Mouse (Mus musculus): ENCODE measurements around the gene Ficd. TPM values are rescaled to one million over a fixed set of nuclear protein-coding genes. Genes with fewer than 3 reads are reported as not detected.

Gene Ficd
- polyA plus RNA-seq (2016; fragmentation: Nextera tagmentation; extraction: Ambion mirVana): 3.3 and 3.4 TPM in 2 replicates

- peak; percentile 98 for DNase-seq (ENCODE audit: low spot score)
- Histone ChIP-seq H3K27me3 (ENCODE audit: low read depth, poor library complexity, severe bottlenecking) (no peaks in the 10 kb centered on the region), H3K36me3 (peaks cover 30% of the 10 kb centered on the region), H3K27ac (peak within 1 kb of the TSS; percentile 96), H3K4me1 (peaks cover 34% of the 10 kb centered on the region), H3K9me3 (replicated peaks) (no peaks in the 10 kb centered on the region), H3K4me3 (peak within 1 kb of the TSS; percentile 75)
- WGBS: 1% methylated on average over 71 of the region's 71 CpGs
Measured at GRCm38 (mm10) chr5:113735345-113736112, at the start of gene Ficd. Gene Ficd (plus strand): TSS chr5:113735803.

DNA sequence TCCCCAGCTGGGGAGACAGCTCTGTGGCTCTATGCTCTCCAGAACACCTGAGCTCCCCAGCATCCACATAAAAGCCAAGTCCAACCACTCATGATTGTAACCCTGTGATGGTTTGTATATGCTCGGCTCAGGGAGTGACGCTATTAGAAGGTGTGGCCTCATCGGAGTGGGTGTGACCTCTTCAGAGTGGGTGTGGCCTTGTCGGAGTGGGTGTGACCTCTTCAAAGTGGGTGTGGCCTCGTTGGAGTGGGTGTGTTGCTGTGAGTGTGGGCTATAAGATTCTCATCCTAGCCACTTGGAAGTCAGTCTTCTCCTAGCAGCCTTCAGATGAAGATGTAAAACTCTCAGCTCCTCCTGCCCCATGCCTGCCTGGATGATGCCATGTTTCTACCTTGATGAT is 48.1 kb upstream of the Ficd start:
- no peak for DNase-seq (ENCODE audit: low spot score)
- Histone ChIP-seq H3K4me3 (no peak overlapping the region), H3K36me3 (no peaks in the 10 kb centered on the region), H3K4me1 (peaks cover 47% of the 10 kb centered on the region), H3K9me3 (replicated peaks) (no peaks in the 10 kb centered on the region; the same call in 1 of the 2 replicates), H3K27ac (no peak overlapping the region), H3K27me3 (ENCODE audit: low read depth, poor library complexity, severe bottlenecking) (no peaks in the 10 kb centered on the region)
- WGBS: 88% methylated on average over 5 of the region's 5 CpGs

DNA sequence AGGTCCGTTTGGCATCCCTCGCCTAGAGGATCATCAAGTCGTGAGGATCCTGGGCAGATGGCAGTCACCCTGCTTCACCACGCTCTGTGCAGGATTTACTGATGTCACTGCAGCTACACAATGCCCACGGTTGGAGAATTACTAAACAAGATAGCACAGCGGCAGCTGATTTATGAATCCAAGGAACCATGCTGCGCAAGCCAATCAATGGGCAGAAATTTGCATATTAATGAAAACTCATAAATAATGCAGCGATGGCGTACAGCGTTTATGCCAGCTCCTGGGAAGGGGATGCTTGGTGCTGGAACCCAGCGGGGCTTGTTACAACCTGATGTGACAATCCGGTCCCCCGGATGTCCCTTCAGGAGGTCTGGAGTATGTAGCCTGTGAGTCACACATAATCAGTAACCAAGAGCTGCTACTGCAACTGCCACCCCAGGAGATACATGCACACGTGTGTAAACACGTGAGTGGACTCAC is 45.5 kb upstream of the Ficd start:
- no peaks in the 10 kb centered on the region; the same call in none of the 2 replicates for H3K9me3 ChIP-seq (replicated peaks)
- H3K4me3 ChIP-seq: no peak overlapping the region
- no peaks in the 10 kb centered on the region for H3K27me3 ChIP-seq (ENCODE audit: low read depth, poor library complexity, severe bottlenecking)
- 80% methylated on average over 15 of the region's 15 CpGs for WGBS
- no peaks in the 10 kb centered on the region for H3K36me3 ChIP-seq
- H3K27ac ChIP-seq: no peak overlapping the region
- DNase-seq (ENCODE audit: low spot score): no peak
- peaks cover 47% of the 10 kb centered on the region for H3K4me1 ChIP-seq

DNA sequence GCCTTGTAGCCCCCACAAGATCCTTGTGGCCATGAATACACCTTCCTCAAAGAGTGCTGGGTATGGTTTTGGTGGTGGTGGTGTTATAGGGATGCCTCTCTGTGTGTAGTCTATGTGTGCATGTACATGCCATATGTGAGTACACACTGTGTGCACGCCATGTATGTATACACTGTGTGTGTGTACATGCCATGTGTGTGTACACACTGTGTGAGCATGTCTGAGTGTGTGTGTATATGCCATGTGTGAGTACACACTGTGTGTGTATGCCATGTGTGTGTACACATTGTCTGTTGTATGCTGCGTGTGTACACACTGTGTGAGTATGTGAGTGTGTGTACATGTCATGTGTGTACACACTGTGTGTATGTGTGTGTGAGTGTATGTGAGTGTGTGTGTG is 44.7 kb upstream of the Ficd start:
- Histone ChIP-seq H3K9me3 (replicated peaks) (no peaks in the 10 kb centered on the region; the same call in none of the 2 replicates), H3K4me3 (no peak overlapping the region), H3K27ac (no peak overlapping the region), H3K4me1 (peaks cover 47% of the 10 kb centered on the region), H3K36me3 (no peaks in the 10 kb centered on the region), H3K27me3 (ENCODE audit: low read depth, poor library complexity, severe bottlenecking) (no peaks in the 10 kb centered on the region)
- no peak for DNase-seq (ENCODE audit: low spot score)
- WGBS: 99% methylated on average over 2 of the region's 2 CpGs

- Histone ChIP-seq H3K4me1 (peaks cover 54% of the 10 kb centered on the region), H3K27ac (peak overlapping the region; percentile 61; the same call in 1 of the 2 replicates), H3K4me3 (no peak overlapping the region), H3K27me3 (ENCODE audit: low read depth, poor library complexity, severe bottlenecking) (no peaks in the 10 kb centered on the region), H3K36me3 (no peaks in the 10 kb centered on the region), H3K9me3 (replicated peaks) (no peaks in the 10 kb centered on the region; the same call in 1 of the 2 replicates)
- no peak for DNase-seq (ENCODE audit: low spot score)
- 88% methylated on average over 8 of the region's 8 CpGs for WGBS
Measured at GRCm38 (mm10) chr5:113693196-113693755, 42.3 kb upstream of the Ficd start.

DNA sequence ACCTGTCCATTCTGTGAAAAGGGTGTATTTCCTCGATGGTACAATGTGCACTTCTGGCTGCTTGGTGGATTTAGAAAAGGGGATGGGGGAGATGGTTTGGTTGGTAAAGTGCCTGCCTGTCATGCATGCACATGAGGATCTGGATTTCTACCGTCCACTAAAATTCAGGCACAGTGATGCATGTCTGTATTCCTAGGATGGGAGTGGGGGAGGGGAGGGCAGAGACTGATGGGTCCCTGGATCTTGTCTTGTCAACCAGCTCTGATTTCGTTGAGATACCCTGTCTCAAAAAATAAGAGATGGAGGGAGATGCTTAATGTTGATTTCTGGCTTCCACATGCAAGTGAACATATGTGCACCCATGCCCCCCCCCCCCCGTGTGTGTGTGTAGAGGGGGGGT is 41.6 kb upstream of the Ficd start:
- no peaks in the 10 kb centered on the region; the same call in 1 of the 2 replicates for H3K9me3 ChIP-seq (replicated peaks)
- H3K4me3 ChIP-seq: peak overlapping the region; percentile 21; the same call in 1 of the 2 replicates
- no peak for DNase-seq (ENCODE audit: low spot score)
- H3K27ac ChIP-seq: peak overlapping the region; percentile 61; the same call in 1 of the 2 replicates
- H3K4me1 ChIP-seq: peaks cover 47% of the 10 kb centered on the region
- 54% methylated on average over 4 of the region's 4 CpGs for WGBS
- no peaks in the 10 kb centered on the region for H3K27me3 ChIP-seq (ENCODE audit: low read depth, poor library complexity, severe bottlenecking)
- no peaks in the 10 kb centered on the region for H3K36me3 ChIP-seq

GRCm38 (mm10) chr5:113694415-113694814 is 41.2 kb upstream of the Ficd start:
- Histone ChIP-seq H3K9me3 (replicated peaks) (no peaks in the 10 kb centered on the region; the same call in 1 of the 2 replicates), H3K27ac (peak overlapping the region; percentile 81), H3K27me3 (ENCODE audit: low read depth, poor library complexity, severe bottlenecking) (no peaks in the 10 kb centered on the region), H3K4me1 (peaks cover 43% of the 10 kb centered on the region), H3K4me3 (0 out of 2 replicates have a peak overlapping the region, but pooled peaks have one; percentile 21), H3K36me3 (no peaks in the 10 kb centered on the region)
- peak; percentile 62 for DNase-seq (ENCODE audit: low spot score)
- 40% methylated on average over 5 of the region's 5 CpGs for WGBS

- no peak overlapping the region for H3K4me3 ChIP-seq
- no peak overlapping the region for H3K27ac ChIP-seq
- no peaks in the 10 kb centered on the region for H3K36me3 ChIP-seq
- WGBS: 79% methylated on average over 19 of the region's 19 CpGs
- no peak for DNase-seq (ENCODE audit: low spot score)
- H3K27me3 ChIP-seq (ENCODE audit: low read depth, poor library complexity, severe bottlenecking): no peaks in the 10 kb centered on the region
- peaks cover 35% of the 10 kb centered on the region for H3K4me1 ChIP-seq
- no peaks in the 10 kb centered on the region for H3K9me3 ChIP-seq (replicated peaks)
Measured at GRCm38 (mm10) chr5:113700388-113701023, 35.1 kb upstream of the Ficd start.

DNA sequence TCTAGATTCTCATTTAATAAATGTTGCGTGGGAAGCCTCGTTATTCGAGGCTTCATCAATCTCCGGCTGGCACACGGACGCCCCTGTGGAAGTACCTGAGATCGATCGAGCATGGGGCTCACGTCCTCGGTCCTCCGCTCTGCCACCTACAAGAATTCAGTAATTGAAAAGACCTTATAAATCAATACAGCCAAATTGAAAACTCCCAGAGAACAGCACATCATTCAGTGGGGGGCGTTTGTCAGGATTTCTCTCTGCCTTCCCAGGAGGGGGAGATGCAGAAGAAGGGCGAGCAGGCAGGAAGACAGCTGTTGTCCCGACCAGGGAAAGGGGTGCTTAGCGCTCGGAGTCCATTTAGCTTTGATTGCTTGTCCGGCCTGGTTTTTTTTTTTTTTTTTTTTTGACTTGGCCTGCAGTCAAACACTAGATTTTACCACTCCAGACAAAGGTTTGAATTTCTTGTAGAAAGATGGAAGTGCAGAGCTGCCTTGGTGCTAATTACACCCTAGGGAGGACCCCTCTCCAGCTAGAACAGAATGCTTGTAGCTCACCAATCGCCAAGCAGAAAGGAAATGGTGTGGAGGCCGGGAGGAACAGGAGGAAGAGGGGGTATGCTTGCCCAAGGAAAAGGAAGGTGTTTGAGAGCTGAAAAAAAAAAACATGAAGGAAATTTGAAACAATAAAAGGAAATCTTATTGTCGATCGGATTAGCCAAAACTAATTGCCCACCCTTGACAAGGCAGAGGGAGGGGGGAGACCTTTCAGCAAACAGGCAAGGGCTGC is 31.6 kb upstream of the Ficd start:
- Histone ChIP-seq H3K36me3 (no peaks in the 10 kb centered on the region), H3K4me1 (peaks cover 19% of the 10 kb centered on the region), H3K4me3 (no peak overlapping the region), H3K27me3 (ENCODE audit: low read depth, poor library complexity, severe bottlenecking) (no peaks in the 10 kb centered on the region), H3K27ac (no peak overlapping the region; the same call in 1 of the 2 replicates), H3K9me3 (replicated peaks) (no peaks in the 10 kb centered on the region)
- DNase-seq (ENCODE audit: low spot score): no peak
- WGBS: 60% methylated on average over 21 of the region's 21 CpGs

DNA sequence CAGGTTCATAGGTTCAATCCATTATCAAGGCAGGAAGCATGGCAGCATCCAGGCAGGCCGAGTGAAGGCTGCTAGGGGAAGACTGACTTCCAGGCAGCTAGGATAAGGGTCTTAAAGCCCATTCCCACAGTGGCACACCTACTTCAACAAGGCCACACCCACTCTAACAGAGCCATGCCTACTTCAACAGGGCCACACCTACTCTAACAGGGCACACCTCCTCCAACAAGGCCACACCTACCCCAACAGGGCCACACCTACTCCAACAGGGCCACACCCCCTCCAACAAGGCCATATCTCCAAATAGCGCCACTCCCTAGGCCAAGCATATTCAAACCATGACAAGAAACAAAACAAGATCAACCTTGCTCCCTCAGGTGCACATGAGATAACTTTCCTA is 22.7 kb upstream of the Ficd start:
- no peaks in the 10 kb centered on the region for H3K27me3 ChIP-seq (ENCODE audit: low read depth, poor library complexity, severe bottlenecking)
- no peak for DNase-seq (ENCODE audit: low spot score)
- no peaks in the 10 kb centered on the region for H3K9me3 ChIP-seq (replicated peaks)
- no peak overlapping the region for H3K4me3 ChIP-seq
- H3K27ac ChIP-seq: no peak overlapping the region
- 86% methylated on average over 2 of the region's 2 CpGs for WGBS
- H3K4me1 ChIP-seq: peaks cover 10% of the 10 kb centered on the region
- no peaks in the 10 kb centered on the region for H3K36me3 ChIP-seq

GRCm38 (mm10) chr5:113716581-113717388 is 18.8 kb upstream of the Ficd start:
- 9% methylated on average over 12 of the region's 12 CpGs for WGBS
- H3K9me3 ChIP-seq (replicated peaks): no peaks in the 10 kb centered on the region
- H3K4me1 ChIP-seq: peaks cover 10% of the 10 kb centered on the region
- H3K4me3 ChIP-seq: no peak overlapping the region
- H3K27ac ChIP-seq: no peak overlapping the region
- no peaks in the 10 kb centered on the region for H3K36me3 ChIP-seq
- peak; percentile 73 for DNase-seq (ENCODE audit: low spot score)
- no peaks in the 10 kb centered on the region for H3K27me3 ChIP-seq (ENCODE audit: low read depth, poor library complexity, severe bottlenecking)
